Mouse (Mus musculus): Measurements from ENCODE around the gene Tm9sf4. TPM values are rescaled to one million over a fixed set of nuclear protein-coding genes. Genes with fewer than 3 reads are reported as not detected.

Tm9sf4 gene
- polyA plus RNA-seq, 1 experiment from 2014 or later = 88.1 TPM

GRCm38 (mm10) chr2:153242156-153242555, 81.1 kb downstream of the Tm9sf4 start:
- Histone ChIP-seq H3K27ac (ENCODE audit: low read depth, low read length) (no peak overlapping the region), H3K4me2 (ENCODE audit: low read depth, low read length) (peak overlapping the region; percentile 85), H3K36me3 (ENCODE audit: control insufficient read depth, insufficient read depth, low read length) (no peaks in the 10 kb centered on the region), H3K9ac (replicated peaks; ENCODE audit: low read depth, low read length) (peak overlapping the region; percentile 99; the same call in 1 of the 2 replicates), H3K9me3 (ENCODE audit: control insufficient read depth, low read length) (no peaks in the 10 kb centered on the region), H3K27me3 (ENCODE audit: control insufficient read depth, insufficient read depth, low read length) (no peaks in the 10 kb centered on the region), H3K4me3 (ENCODE audit: low read depth, low read length) (peak overlapping the region; percentile 98), H3K4me1 (ENCODE audit: control insufficient read depth, insufficient read depth, low read length) (peaks cover 37% of the 10 kb centered on the region)
- no peak for ATAC-seq (ENCODE audit: low read depth)
- 63% methylated on average over 6 of the region's 6 CpGs for WGBS

GRCm38 (mm10) chr2:153249751-153250150, 88.6 kb downstream of the Tm9sf4 start:
- no peaks in the 10 kb centered on the region for H3K4me1 ChIP-seq (ENCODE audit: control insufficient read depth, insufficient read depth, low read length)
- 93% methylated on average over 5 of the region's 5 CpGs for WGBS
- H3K4me3 ChIP-seq (ENCODE audit: low read depth, low read length) = no peak overlapping the region
- no peak overlapping the region for H3K9ac ChIP-seq (replicated peaks; ENCODE audit: low read depth, low read length)
- H3K9me3 ChIP-seq (ENCODE audit: control insufficient read depth, low read length) = no peaks in the 10 kb centered on the region
- peaks cover 5% of the 10 kb centered on the region for H3K36me3 ChIP-seq (ENCODE audit: control insufficient read depth, insufficient read depth, low read length)
- no peaks in the 10 kb centered on the region for H3K27me3 ChIP-seq (ENCODE audit: control insufficient read depth, insufficient read depth, low read length)
- no peak overlapping the region for H3K27ac ChIP-seq (ENCODE audit: low read depth, low read length)
- no peak overlapping the region for H3K4me2 ChIP-seq (ENCODE audit: low read depth, low read length)
- ATAC-seq (ENCODE audit: low read depth) = no peak

- no peak for ATAC-seq (ENCODE audit: low read depth)
Observed at GRCm38 (mm10) chr2:153256604-153257003, 95.5 kb downstream of the Tm9sf4 start.

GRCm38 (mm10) chr2:153259030-153259863, 98.1 kb downstream of the Tm9sf4 start:
- ATAC-seq (ENCODE audit: low read depth) = no peak
- no peaks in the 10 kb centered on the region for H3K4me1 ChIP-seq (ENCODE audit: control insufficient read depth, insufficient read depth, low read length)
- no peaks in the 10 kb centered on the region for H3K27me3 ChIP-seq (ENCODE audit: control insufficient read depth, insufficient read depth, low read length)
- H3K36me3 ChIP-seq (ENCODE audit: control insufficient read depth, insufficient read depth, low read length) = peaks cover 18% of the 10 kb centered on the region
- H3K4me2 ChIP-seq (ENCODE audit: low read depth, low read length) = no peak overlapping the region
- no peak overlapping the region for H3K4me3 ChIP-seq (ENCODE audit: low read depth, low read length)
- no peaks in the 10 kb centered on the region for H3K9me3 ChIP-seq (ENCODE audit: control insufficient read depth, low read length)
- H3K27ac ChIP-seq (ENCODE audit: low read depth, low read length) = no peak overlapping the region
- H3K9ac ChIP-seq (replicated peaks; ENCODE audit: low read depth, low read length) = no peak overlapping the region
- 81% methylated on average over 12 of the region's 12 CpGs for WGBS

More at GRCm38 (mm10) chr2:153256604-153257003, 95.5 kb downstream of the Tm9sf4 start:
- Histone ChIP-seq H3K27ac (ENCODE audit: low read depth, low read length) (no peak overlapping the region), H3K4me1 (ENCODE audit: control insufficient read depth, insufficient read depth, low read length) (no peaks in the 10 kb centered on the region), H3K9ac (replicated peaks; ENCODE audit: low read depth, low read length) (no peak overlapping the region), H3K27me3 (ENCODE audit: control insufficient read depth, insufficient read depth, low read length) (no peaks in the 10 kb centered on the region), H3K9me3 (ENCODE audit: control insufficient read depth, low read length) (no peaks in the 10 kb centered on the region), H3K4me2 (ENCODE audit: low read depth, low read length) (no peak overlapping the region), H3K36me3 (ENCODE audit: control insufficient read depth, insufficient read depth, low read length) (peaks cover 6% of the 10 kb centered on the region), H3K4me3 (ENCODE audit: low read depth, low read length) (no peak overlapping the region)
- WGBS = 94% methylated on average over 2 of the region's 2 CpGs

Other genes starting within 250 kb of the Tm9sf4 start
- gene Mylk2, start 250.0 kb upstream of the Tm9sf4 start, polyA plus RNA-seq (2014; fragmentation: Nextera tagmentation; extraction: Ambion mirVana) = not detected in 2 replicates
- gene Foxs1, start 228.1 kb upstream of the Tm9sf4 start, polyA plus RNA-seq (2014; fragmentation: Nextera tagmentation; extraction: Ambion mirVana) = 2.9 and 3.4 TPM in 2 replicates
- 9.2 and 12.6 TPM in 2 replicates for gene Dusp15, start 209.6 kb upstream of the Tm9sf4 start, polyA plus RNA-seq (2014; fragmentation: Nextera tagmentation; extraction: Ambion mirVana)
- 6.4 and 8.2 TPM in 2 replicates for gene Ttll9, start 198.8 kb upstream of the Tm9sf4 start, polyA plus RNA-seq (2014; fragmentation: Nextera tagmentation; extraction: Ambion mirVana)
- gene Pdrg1, start 145.9 kb upstream of the Tm9sf4 start, polyA plus RNA-seq (2014; fragmentation: Nextera tagmentation; extraction: Ambion mirVana) = 157 TPM in 2 replicates
- 0.81 and 1.5 TPM in 2 replicates for gene Xkr7, start 129.5 kb upstream of the Tm9sf4 start, polyA plus RNA-seq (2014; fragmentation: Nextera tagmentation; extraction: Ambion mirVana)
- gene Ccm2l, start 95.3 kb upstream of the Tm9sf4 start, polyA plus RNA-seq (2014; fragmentation: Nextera tagmentation; extraction: Ambion mirVana) = 1.2 and 1.9 TPM in 2 replicates
- 1.0 and 2.5 TPM in 2 replicates for gene Hck, start 52.8 kb upstream of the Tm9sf4 start, polyA plus RNA-seq (2014; fragmentation: Nextera tagmentation; extraction: Ambion mirVana)
- gene Tspyl3, start 64.1 kb downstream of the Tm9sf4 start, polyA plus RNA-seq (2014; fragmentation: Nextera tagmentation; extraction: Ambion mirVana) = 24.7 and 29.3 TPM in 2 replicates
- 5.9 and 8.2 TPM in 2 replicates for gene Plagl2, start 80.1 kb downstream of the Tm9sf4 start, polyA plus RNA-seq (2014; fragmentation: Nextera tagmentation; extraction: Ambion mirVana)
- gene Pofut1, start 80.2 kb downstream of the Tm9sf4 start, polyA plus RNA-seq (2014; fragmentation: Nextera tagmentation; extraction: Ambion mirVana) = 6.2 and 6.4 TPM in 2 replicates
- gene Kif3b, start 130.1 kb downstream of the Tm9sf4 start, polyA plus RNA-seq (2014; fragmentation: Nextera tagmentation; extraction: Ambion mirVana) = 16.4 and 17.2 TPM in 2 replicates
- 15.4 and 16.9 TPM in 2 replicates for gene Asxl1, start 184.5 kb downstream of the Tm9sf4 start, polyA plus RNA-seq (2014; fragmentation: Nextera tagmentation; extraction: Ambion mirVana)